Mouse (Mus musculus) forebrain, embryonic 11.5 days (tissue): ENCODE results near the gene Egf. TPM values are rescaled to one million over a fixed set of nuclear protein-coding genes. Genes with fewer than 3 reads are reported as not detected.
A peak's percentile ranks its signal among the peaks of the same experiment; 100 is the strongest.
"Not testable (repeated sequence)": the region's sequence is repeated elsewhere in the genome, so short reads cannot be mapped to it uniquely, and the experiment has no call there.

Experiments
- ATAC-seq: fragments of 200-750 bp; cut with Nextera tagmentation; replicated peaks from 2 replicates; pipeline ENCODE4 v1.8.0; 2017; ENCODE audit warnings: moderate TSS enrichment; ENCODE audit not compliant: low FRiP score
- DNase-seq: peaks from one replicate; pipeline ENCODE4 v3.0.0-alpha.2; 2017; ENCODE audit warnings: low spot score
- H3K27ac ChIP-seq: fragments of 300-500 bp; sonication (generic); 2 replicates; pipeline ENCODE4 v1.5.1; 2014; ENCODE audit warnings: low read depth, low read length
- H3K27me3 ChIP-seq: fragments of 300-500 bp; sonication (generic); 2 replicates; pipeline ENCODE4 v1.6.1; 2014; ENCODE audit warnings: mild to moderate bottlenecking, low read length, mixed read lengths; ENCODE audit not compliant: control insufficient read depth, insufficient read depth
- H3K36me3 ChIP-seq: fragments of 300-500 bp; sonication (generic); 2 replicates; pipeline ENCODE4 v1.6.1; 2014; ENCODE audit warnings: mild to moderate bottlenecking, low read length, moderate library complexity, mixed read lengths; ENCODE audit not compliant: control insufficient read depth, insufficient read depth
- H3K4me1 ChIP-seq: fragments of 300-500 bp; sonication (generic); replicated peaks from 2 replicates; pipeline ENCODE4 v1.6.1; 2014; ENCODE audit warnings: low read length, mixed read lengths; ENCODE audit not compliant: control insufficient read depth, insufficient read depth
- H3K4me2 ChIP-seq: fragments of 300-500 bp; sonication (generic); 2 replicates; pipeline ENCODE4 v1.6.1; 2014; ENCODE audit warnings: low read depth, mild to moderate bottlenecking, low read length, moderate library complexity, mixed read lengths; ENCODE audit not compliant: severe bottlenecking
- H3K4me3 ChIP-seq: fragments of 300-500 bp; sonication (generic); 2 replicates; pipeline ENCODE4 v1.5.1; 2014; ENCODE audit warnings: low read depth, low read length
- H3K9ac ChIP-seq: fragments of 300-500 bp; sonication (generic); 2 replicates; pipeline ENCODE4 v1.6.1; 2014; ENCODE audit warnings: low read length
- H3K9me3 ChIP-seq: fragments of 300-500 bp; sonication (generic); 2 replicates; pipeline ENCODE4 v1.6.1; 2016; ENCODE audit warnings: low read length, mixed read lengths; ENCODE audit not compliant: control insufficient read depth
- WGBS: fragments of 180-500 bp; shearing (Covaris S2); extraction: QIAGEN DNeasy Blood & Tissue Kit; methylation state at CpG from one replicate; pipeline ENCODE4 v1.1.7; 2014; 5-methylcytosine and 5-hydroxymethylcytosine counted together
- polyA plus RNA-seq: library from polyadenylated mRNA; unstranded; fragments of >200 nt; fragmentation: Nextera tagmentation; extraction: Ambion mirVana; gene quantifications from 2 replicates; pipeline ENCODE4 v1.2.1, GENCODE M21; 2014

Egf gene
- polyA plus RNA-seq, 1 experiment from 2014 or later, result 1.9 TPM

DNA sequence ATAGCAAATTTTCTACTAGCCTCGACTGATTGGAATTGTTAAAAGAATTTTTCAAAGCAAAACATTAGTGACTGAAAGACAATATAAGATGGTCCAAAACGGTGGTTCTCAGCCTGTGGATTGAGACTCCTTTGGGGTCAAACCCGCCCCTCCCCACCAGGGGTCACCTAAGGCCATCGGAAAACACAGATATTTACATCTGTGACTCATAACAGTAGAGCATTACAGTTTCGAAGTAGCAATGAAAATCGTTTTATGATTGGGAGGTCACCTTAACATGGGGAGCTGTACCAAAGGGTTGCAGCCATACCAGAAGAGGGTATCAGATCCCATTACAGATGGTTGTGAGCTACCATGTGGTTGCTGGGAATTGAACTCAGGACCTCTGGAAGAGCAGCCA, 16.1 kb upstream of the Egf start:
- Histone ChIP-seq H3K27ac (no peak overlapping the region), H3K4me2 (no peak overlapping the region), H3K9me3 (no peaks in the 10 kb centered on the region), H3K4me1 (no peaks in the 10 kb centered on the region), H3K4me3 (no peak overlapping the region), H3K9ac (no peak overlapping the region), H3K27me3 (no peaks in the 10 kb centered on the region), H3K36me3 (no peaks in the 10 kb centered on the region)
- DNase-seq (no peak), ATAC-seq (no peak)
- 83% methylated on average over 6 of the region's 6 CpGs for WGBS

- DNase-seq (no peak), ATAC-seq (no peak)
- H3K27me3 ChIP-seq, result no peaks in the 10 kb centered on the region
- no peaks in the 10 kb centered on the region for H3K9me3 ChIP-seq
- H3K9ac ChIP-seq, result no peak overlapping the region
- no peak overlapping the region for H3K4me3 ChIP-seq
- no peaks in the 10 kb centered on the region for H3K4me1 ChIP-seq
- WGBS, result 85% methylated on average over 10 of the region's 10 CpGs
- no peaks in the 10 kb centered on the region for H3K36me3 ChIP-seq
- no peak overlapping the region for H3K27ac ChIP-seq
- H3K4me2 ChIP-seq, result no peak overlapping the region
These were observed 12.1 kb upstream of the Egf start for GRCm38 (mm10) chr3:129766971-129767794.

DNA sequence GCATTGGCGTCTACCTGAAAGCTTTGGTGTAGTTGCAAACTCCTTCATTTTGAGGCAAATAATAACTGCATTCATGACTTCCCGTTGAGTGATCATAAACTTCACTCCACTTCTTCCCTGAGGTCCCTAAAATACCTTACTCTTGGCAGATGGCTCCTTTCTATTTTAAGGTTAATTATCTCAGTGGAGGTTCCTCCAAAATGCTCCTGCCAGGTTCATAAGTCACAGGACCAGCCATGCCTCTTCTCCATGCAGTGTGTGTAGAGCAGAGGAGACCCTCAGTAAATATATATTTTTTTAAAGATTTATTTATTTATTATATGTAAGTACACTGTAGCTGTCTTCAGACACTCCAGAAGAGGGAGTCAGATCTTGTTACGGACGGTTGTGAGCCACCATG, 11.0 kb upstream of the Egf start:
- 88% methylated on average over 4 of the region's 4 CpGs for WGBS
- no peak for ATAC-seq
- Histone ChIP-seq H3K27me3 (no peaks in the 10 kb centered on the region), H3K9me3 (no peaks in the 10 kb centered on the region), H3K4me3 (no peak overlapping the region), H3K27ac (no peak overlapping the region), H3K4me1 (no peaks in the 10 kb centered on the region), H3K36me3 (no peaks in the 10 kb centered on the region), H3K4me2 (no peak overlapping the region), H3K9ac (no peak overlapping the region)
- no peak for DNase-seq

DNA sequence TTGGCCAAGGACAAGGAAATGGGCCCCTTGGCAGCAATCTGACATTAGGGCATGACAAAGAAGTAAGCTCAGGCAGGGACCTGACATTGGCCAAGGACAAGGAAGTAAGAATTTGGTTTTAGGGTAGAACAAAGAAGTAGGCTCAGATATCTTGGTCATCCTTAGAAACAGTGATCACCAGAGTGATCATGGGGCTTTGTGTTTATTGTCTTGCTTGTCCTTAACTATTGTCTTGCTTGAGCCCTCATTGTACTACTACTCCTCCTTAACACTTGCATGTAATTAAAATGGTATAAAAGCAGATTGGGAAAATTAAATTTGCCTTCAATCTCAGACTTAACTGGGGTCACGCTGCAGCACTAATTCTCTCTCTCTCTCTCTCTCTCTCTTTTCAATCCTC, 2.5 kb upstream of the Egf start:
- H3K4me1 ChIP-seq, DNase-seq, H3K9me3 ChIP-seq, H3K4me3 ChIP-seq, H3K4me2 ChIP-seq, ATAC-seq, H3K27ac ChIP-seq, H3K27me3 ChIP-seq, H3K9ac ChIP-seq, H3K36me3 ChIP-seq: not testable (repeated sequence)
- WGBS, result 88% methylated on average over 1 of the region's 1 CpGs

GRCm38 (mm10) chr3:129744803-129745202, 10.3 kb downstream of the Egf start:
- Histone ChIP-seq H3K9ac (no peak overlapping the region), H3K4me3 (no peak overlapping the region), H3K27me3 (no peaks in the 10 kb centered on the region), H3K9me3 (no peaks in the 10 kb centered on the region), H3K4me1 (no peaks in the 10 kb centered on the region), H3K27ac (no peak overlapping the region), H3K4me2 (no peak overlapping the region), H3K36me3 (no peaks in the 10 kb centered on the region)
- DNase-seq (peak; percentile 65), ATAC-seq (no peak; the same call in 1 of the 2 replicates)
- WGBS, result 49% methylated on average over 8 of the region's 8 CpGs

- Histone ChIP-seq H3K9ac (no peak overlapping the region), H3K27me3 (no peaks in the 10 kb centered on the region), H3K36me3 (no peaks in the 10 kb centered on the region), H3K9me3 (no peaks in the 10 kb centered on the region), H3K27ac (no peak overlapping the region), H3K4me3 (no peak overlapping the region), H3K4me2 (no peak overlapping the region), H3K4me1 (no peaks in the 10 kb centered on the region)
- ATAC-seq, result no peak
- 75% methylated on average over 6 of the region's 6 CpGs for WGBS
- DNase-seq, result no peak
These were observed 12.3 kb downstream of the Egf start for GRCm38 (mm10) chr3:129742781-129743180.

- ATAC-seq, result peak; percentile 49; the same call in 1 of the 2 replicates
These were observed 16.6 kb downstream of the Egf start for GRCm38 (mm10) chr3:129738291-129739183.

DNA sequence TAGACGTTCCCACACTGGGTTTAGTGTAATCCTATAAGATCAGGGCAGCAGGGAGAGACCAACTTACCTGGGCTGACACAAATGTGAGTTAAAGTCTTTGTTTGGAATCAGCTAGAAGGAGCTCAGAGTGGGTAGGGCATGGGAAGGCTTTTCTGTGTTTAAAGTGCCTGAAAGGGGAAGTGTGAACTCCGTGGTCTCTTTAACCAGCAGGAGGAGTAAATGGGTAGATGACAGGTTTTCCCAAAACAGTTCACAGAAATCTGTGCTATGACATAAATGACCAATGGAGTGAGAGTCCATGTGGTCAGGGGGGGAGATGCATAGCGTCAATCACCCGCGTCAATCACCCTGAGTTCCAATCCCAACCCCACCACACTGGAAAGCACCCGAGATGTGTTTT, 23.5 kb downstream of the Egf start:
- ATAC-seq (no peak), DNase-seq (no peak)
- Histone ChIP-seq H3K36me3 (no peaks in the 10 kb centered on the region), H3K9me3 (no peaks in the 10 kb centered on the region), H3K27ac (no peak overlapping the region), H3K4me2 (no peak overlapping the region), H3K27me3 (no peaks in the 10 kb centered on the region), H3K9ac (no peak overlapping the region), H3K4me1 (no peaks in the 10 kb centered on the region), H3K4me3 (no peak overlapping the region)
- 82% methylated on average over 6 of the region's 6 CpGs for whole genome bisulfite sequencing

More at GRCm38 (mm10) chr3:129738291-129739183, 16.6 kb downstream of the Egf start:
- H3K27ac ChIP-seq, result no peak overlapping the region
- H3K36me3 ChIP-seq, result no peaks in the 10 kb centered on the region
- no peak overlapping the region for H3K9ac ChIP-seq
- no peak overlapping the region for H3K4me2 ChIP-seq
- WGBS, result 41% methylated on average over 16 of the region's 16 CpGs
- DNase-seq, result no peak
- no peaks in the 10 kb centered on the region for H3K4me1 ChIP-seq
- no peak overlapping the region for H3K4me3 ChIP-seq
- H3K27me3 ChIP-seq, result no peaks in the 10 kb centered on the region
- no peaks in the 10 kb centered on the region for H3K9me3 ChIP-seq
